Mouse (Mus musculus): ENCODE data around the gene Slc45a1. TPM values are rescaled to one million over a fixed set of nuclear protein-coding genes. Genes with fewer than 3 reads are reported as not detected.
"Not testable (repeated sequence)": the region's sequence is repeated elsewhere in the genome, so short reads cannot be mapped to it uniquely, and the experiment has no call there.

The Slc45a1 gene
- total RNA-seq, 4 experiments from 2014 or later = not detected

- DNase-seq (ENCODE audit: low spot score in 2 of 2) = no peak
Observed at GRCm38 (mm10) chr4:150605804-150606203, 46.2 kb downstream of the Slc45a1 start.

GRCm38 (mm10) chr4:150603366-150604061 is 48.5 kb downstream of the Slc45a1 start:
- DNase-seq (ENCODE audit: low spot score in 2 of 2) = no peak

GRCm38 (mm10) chr4:150601489-150601888 is 50.5 kb downstream of the Slc45a1 start:
- no peak for DNase-seq (ENCODE audit: low spot score in 2 of 2)

- not testable (repeated sequence) for DNase-seq (ENCODE audit: low spot score in 2 of 2)
Observed at GRCm38 (mm10) chr4:150600503-150600902, 51.5 kb downstream of the Slc45a1 start.

- no peak for DNase-seq (ENCODE audit: low spot score in 2 of 2)
Observed at GRCm38 (mm10) chr4:150599119-150599992, 52.6 kb downstream of the Slc45a1 start.

- no peak for DNase-seq (ENCODE audit: low spot score in 2 of 2)
Observed at GRCm38 (mm10) chr4:150598686-150599085, 53.3 kb downstream of the Slc45a1 start.

GRCm38 (mm10) chr4:150595991-150596390 is 56.0 kb downstream of the Slc45a1 start:
- no peak for DNase-seq (ENCODE audit: low spot score in 2 of 2)

- no peak for DNase-seq (ENCODE audit: low spot score in 2 of 2)
Observed at GRCm38 (mm10) chr4:150595071-150595470, 56.9 kb downstream of the Slc45a1 start.

GRCm38 (mm10) chr4:150594298-150594829 is 57.6 kb downstream of the Slc45a1 start:
- no peak for DNase-seq (ENCODE audit: low spot score in 2 of 2)

- no peak for DNase-seq (ENCODE audit: low spot score in 2 of 2)
Observed at GRCm38 (mm10) chr4:150593473-150594217, 58.3 kb downstream of the Slc45a1 start.

- DNase-seq (ENCODE audit: low spot score in 2 of 2) = no peak
Observed at GRCm38 (mm10) chr4:150592087-150592486, 59.9 kb downstream of the Slc45a1 start.

GRCm38 (mm10) chr4:150591602-150592001 is 60.4 kb downstream of the Slc45a1 start:
- no peak for DNase-seq (ENCODE audit: low spot score in 2 of 2)

- DNase-seq (ENCODE audit: low spot score in 2 of 2) = no peak
Observed at GRCm38 (mm10) chr4:150590621-150591282, 61.2 kb downstream of the Slc45a1 start.

- DNase-seq (ENCODE audit: low spot score in 2 of 2) = no peak
Observed at GRCm38 (mm10) chr4:150588300-150588621, 63.7 kb downstream of the Slc45a1 start.

GRCm38 (mm10) chr4:150587597-150588299 is 64.2 kb downstream of the Slc45a1 start:
- no peak for DNase-seq (ENCODE audit: low spot score in 2 of 2)

GRCm38 (mm10) chr4:150586275-150586674 is 65.7 kb downstream of the Slc45a1 start:
- DNase-seq (ENCODE audit: low spot score in 2 of 2) = no peak

- no peak for DNase-seq (ENCODE audit: low spot score in 2 of 2)
Observed at GRCm38 (mm10) chr4:150585800-150586199, 66.2 kb downstream of the Slc45a1 start.

GRCm38 (mm10) chr4:150583777-150584135 is 68.2 kb downstream of the Slc45a1 start:
- no peak for DNase-seq (ENCODE audit: low spot score in 2 of 2)

GRCm38 (mm10) chr4:150582966-150583776 is 68.8 kb downstream of the Slc45a1 start:
- DNase-seq (ENCODE audit: low spot score in 2 of 2) = peak; percentile 75 to 86

Measured in gastrocnemius, adult 8-10 months (tissue).